ENCODE assay signal across 14 mouse cellular contexts in genomic region chr13:73508817-73509550, GRCm38 (mm10). TPM values are rescaled to one million over a fixed set of nuclear protein-coding genes. Genes with fewer than 3 reads are reported as not detected.
DNase-seq lines count a peak whose midpoint lies in the region; ATAC-seq lines count a peak whose summit lies in the region.
"Had no signal": no experiment of that assay in that cellular context is flagged by ENCODE, and none has a peak within 500 bp of the region (broad histone marks: within the 10 kb centered on the region; RNA-seq: fewer than 3 reads in every experiment).

No protein-coding gene starts in this region.

- peak overlapping the region; percentile 5; the same call in 1 of the 2 replicates for H3K9ac ChIP-seq in hindbrain, embryonic 12.5 days
- no peak overlapping the region for H3K9ac ChIP-seq in hindbrain, embryonic 13.5 days
- H3K9ac ChIP-seq: embryonic facial prominence, embryonic 12.5 days; limb, embryonic 15.5 days; neural tube, embryonic 12.5 days had no signal

- H3K4me1 ChIP-seq in hindbrain, embryonic 12.5 days = no peaks in the 10 kb centered on the region
- no peaks in the 10 kb centered on the region for H3K4me1 ChIP-seq in hindbrain, embryonic 13.5 days (replicated peaks)
- H3K4me1 ChIP-seq in brown adipose tissue, adult 24 weeks (ENCODE audit: control insufficient read depth, insufficient read depth, insufficient read length, low read length) = peaks cover 4% of the 10 kb centered on the region
- H3K4me1 ChIP-seq: embryonic facial prominence, embryonic 12.5 days; limb, embryonic 15.5 days; neural tube, embryonic 12.5 days had no signal

- peak; percentile 19 for DNase-seq in adrenal gland, adult 2 months
- DNase-seq in adrenal gland, adult 18-20 months (ENCODE audit: low spot score in 2 of 2) = no peak
- DNase-seq in kidney, postnatal 25 days = peak; percentile 43 to 67
- no peak for DNase-seq in left cerebral cortex, adult 11 months (ENCODE audit: low spot score)
- DNase-seq in ovary, adult 18-20 months (ENCODE audit: low spot score) = no peak
- DNase-seq: thymus, postnatal 14 days had no signal

- H3K4me3 ChIP-seq in hindbrain, embryonic 12.5 days = no peak overlapping the region
- no peak overlapping the region for H3K4me3 ChIP-seq in hindbrain, embryonic 13.5 days
- no peak overlapping the region for H3K4me3 ChIP-seq in brown adipose tissue, adult 24 weeks (ENCODE audit: insufficient read depth, low read depth, low read length)
- H3K4me3 ChIP-seq: embryonic facial prominence, embryonic 12.5 days; limb, embryonic 15.5 days; neural tube, embryonic 12.5 days had no signal

- H3K9me3 ChIP-seq in hindbrain, embryonic 12.5 days (replicated peaks) = no peaks in the 10 kb centered on the region
- H3K9me3 ChIP-seq in hindbrain, embryonic 13.5 days = no peaks in the 10 kb centered on the region
- H3K9me3 ChIP-seq: embryonic facial prominence, embryonic 12.5 days; limb, embryonic 15.5 days; neural tube, embryonic 12.5 days had no signal

- H3K27ac ChIP-seq in hindbrain, embryonic 12.5 days = no peak overlapping the region
- H3K27ac ChIP-seq in hindbrain, embryonic 13.5 days = no peak overlapping the region
- H3K27ac ChIP-seq in brown adipose tissue, adult 24 weeks (replicated peaks; ENCODE audit: low read depth, low read length) = peak overlapping the region; percentile 25; the same call in 1 of the 2 replicates
- H3K27ac ChIP-seq: embryonic facial prominence, embryonic 12.5 days; limb, embryonic 15.5 days; neural tube, embryonic 12.5 days had no signal

- no peaks in the 10 kb centered on the region for H3K27me3 ChIP-seq in hindbrain, embryonic 12.5 days
- no peaks in the 10 kb centered on the region for H3K27me3 ChIP-seq in hindbrain, embryonic 13.5 days
- H3K27me3 ChIP-seq: embryonic facial prominence, embryonic 12.5 days; limb, embryonic 15.5 days; neural tube, embryonic 12.5 days had no signal

- 89% methylated on average over 8 of the region's 8 CpGs for WGBS in hindbrain, embryonic 12.5 days
- 91% methylated on average over 8 of the region's 8 CpGs for WGBS in hindbrain, embryonic 13.5 days

- H3K4me2 ChIP-seq in hindbrain, embryonic 12.5 days (replicated peaks) = no peak overlapping the region
- H3K4me2 ChIP-seq in hindbrain, embryonic 13.5 days = no peak overlapping the region
- H3K4me2 ChIP-seq: embryonic facial prominence, embryonic 12.5 days; limb, embryonic 15.5 days; neural tube, embryonic 12.5 days had no signal

- no peak for ATAC-seq in hindbrain, embryonic 12.5 days (ENCODE audit: low FRiP score)
- ATAC-seq in hindbrain, embryonic 13.5 days (ENCODE audit: low FRiP score) = no peak

- H3K36me3 ChIP-seq in hindbrain, embryonic 12.5 days = peaks cover 48% of the 10 kb centered on the region
- H3K36me3 ChIP-seq in hindbrain, embryonic 13.5 days = peaks cover 59% of the 10 kb centered on the region

RNA-seq across cellular contexts. Expression of gene Slc6a3, which starts 27.6 kb away (rescaled TPM):
- total RNA-seq in adrenal gland, adult 2 months (2021) = under 1 TPM in 1 of 2 experiments, not detected in 1; 0.09 TPM
- polyA plus RNA-seq in adrenal gland, adult 2 months (2012; rRNA removed) = 0.13 TPM in 1 of 2 replicates, not detected in the other
- under 1 TPM in 1 of 2 experiments, not detected in 1; 0.10 TPM for total RNA-seq in adrenal gland, adult 18-20 months (2021)
- 0.05 TPM in 1 of 2 replicates, not detected in the other for polyA plus RNA-seq in hindbrain, embryonic 12.5 days (2016; fragmentation: Nextera tagmentation; extraction: Ambion mirVana)
- polyA plus RNA-seq in hindbrain, embryonic 13.5 days (2015; fragmentation: Nextera tagmentation; extraction: Ambion mirVana) = 0.06 and 0.13 TPM in 2 replicates
- polyA plus RNA-seq in brown adipose tissue, adult 24 weeks (2012; ENCODE audit: insufficient read depth, insufficient read length, missing spikeins) = not detected in 2 replicates
- total RNA-seq: granulocyte monocyte progenitor cell, adult 5-6 weeks had no signal
- polyA plus RNA-seq: stomach, embryonic 14.5 days had no signal

RNA-seq across cellular contexts. Expression of gene Lpcat1, which starts 42.0 kb away (rescaled TPM):
- total RNA-seq in adrenal gland, adult 2 months (2021) = 10 to 100 TPM; 11.8 to 17.3 TPM
- 20.3 and 23.4 TPM in 2 replicates for polyA plus RNA-seq in adrenal gland, adult 2 months (2012; rRNA removed)
- total RNA-seq in adrenal gland, adult 18-20 months (2021) = 10 to 100 TPM; 11.7 to 14.0 TPM
- 67.0 and 68.4 TPM in 2 replicates for polyA plus RNA-seq in hindbrain, embryonic 12.5 days (2016; fragmentation: Nextera tagmentation; extraction: Ambion mirVana)
- 57.0 and 59.6 TPM in 2 replicates for polyA plus RNA-seq in hindbrain, embryonic 13.5 days (2015; fragmentation: Nextera tagmentation; extraction: Ambion mirVana)
- 2.5 and 3.0 TPM in 2 replicates for polyA plus RNA-seq in brown adipose tissue, adult 24 weeks (2012; ENCODE audit: insufficient read depth, insufficient read length, missing spikeins)

Comparison
In these comparisons a context has a peak if more than half of its experiments do, and no peak if none do; other contexts are left out.
1. DNase-seq: peak in adrenal gland, adult 2 months (single experiment) and kidney, postnatal 25 days (2 of 2); none in adrenal gland, adult 18-20 months (0 of 2), left cerebral cortex, adult 11 months (single experiment) and ovary, adult 18-20 months (single experiment).